Mouse (Mus musculus): ENCODE measurements around the gene Prkaca. TPM values are rescaled to one million over a fixed set of nuclear protein-coding genes. Genes with fewer than 3 reads are reported as not detected.
"Not testable (repeated sequence)": the region's sequence is repeated elsewhere in the genome, so short reads cannot be mapped to it uniquely, and the experiment has no call there.

The Prkaca gene
- total RNA-seq, 2 experiments from 2014 or later: 837 to 892 TPM

GRCm38 (mm10) chr8:83999057-83999705 lies 26.4 kb downstream of the Prkaca start:
- no peak for DNase-seq (ENCODE audit: low spot score in 2 of 2)

GRCm38 (mm10) chr8:83999825-84000224 lies 27.0 kb downstream of the Prkaca start:
- no peak for DNase-seq (ENCODE audit: low spot score in 2 of 2)

DNA sequence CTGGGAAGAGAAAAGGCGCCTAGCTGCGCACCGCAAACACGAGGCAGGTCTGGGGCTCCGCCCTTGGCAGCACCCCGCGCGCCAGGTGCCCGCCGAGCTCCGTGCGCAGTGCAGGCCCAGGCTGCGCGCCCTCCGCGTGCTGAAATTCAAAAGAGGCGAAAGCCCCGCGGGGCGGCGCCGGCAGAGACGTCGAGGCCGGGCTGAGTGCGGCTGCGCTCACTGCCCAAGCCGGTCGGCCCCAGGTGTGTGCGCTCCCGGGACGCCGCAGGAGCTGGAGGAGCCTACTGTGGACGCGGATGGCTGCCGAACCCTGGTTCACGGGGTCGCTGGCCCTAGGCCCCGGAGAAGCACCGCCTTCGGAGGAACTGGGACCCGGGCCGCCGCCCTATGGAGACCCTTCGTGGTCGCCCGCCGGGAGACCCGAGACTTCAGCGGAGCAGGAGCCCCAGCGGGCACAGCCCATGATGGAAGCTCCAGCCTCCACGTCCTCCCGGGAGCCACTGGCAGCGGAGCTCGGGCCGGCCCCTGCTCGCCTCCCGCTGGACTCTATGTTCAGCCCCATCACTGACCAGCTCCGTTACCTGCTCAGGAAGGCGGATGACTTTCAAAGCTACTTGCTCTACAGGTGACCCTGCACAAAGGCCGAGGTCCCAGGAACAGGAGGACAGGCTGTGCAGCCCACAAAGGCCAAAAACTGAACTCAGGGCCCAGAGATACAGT lies 28.6 kb downstream of the Prkaca start, which contains the start of gene 1700067K01Rik:
Gene 1700067K01Rik (plus strand): TSS at position 222 of the 720 bp plus-strand sequence.
- no peak for DNase-seq (ENCODE audit: low spot score in 2 of 2)

DNA sequence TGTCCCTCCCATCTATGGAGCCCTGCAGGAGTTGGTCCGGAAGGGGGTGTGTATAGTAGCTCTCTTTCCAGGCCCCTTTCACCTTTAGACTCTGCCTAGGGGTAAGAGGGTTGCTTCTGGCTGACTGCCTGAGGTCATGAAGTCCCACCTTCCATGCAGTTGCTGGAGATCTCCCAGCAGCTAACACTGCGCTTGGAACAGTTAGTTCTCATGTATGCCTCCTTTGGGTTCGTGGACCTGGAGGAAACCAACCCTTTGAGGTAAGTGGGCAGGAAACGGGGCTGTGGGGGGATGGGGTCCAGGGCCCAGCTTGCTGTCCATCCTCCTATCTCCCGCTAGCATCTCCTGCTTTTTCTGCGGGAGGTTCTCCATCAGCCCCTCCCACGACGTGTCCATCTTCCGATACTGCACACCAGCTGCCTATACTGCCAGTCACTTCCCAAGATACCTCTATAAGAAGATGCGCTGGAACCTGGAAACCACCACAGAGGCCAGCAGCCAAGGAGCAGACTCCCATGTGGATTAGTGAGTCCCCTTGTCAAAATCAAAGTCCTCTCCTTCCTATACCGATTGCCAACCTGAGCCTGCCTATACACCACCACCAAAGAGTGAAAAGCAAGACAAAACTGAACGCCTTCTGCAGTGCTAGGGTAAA lies 30.3 kb downstream of the Prkaca start:
- DNase-seq (ENCODE audit: low spot score in 2 of 2): no peak

- no peak for DNase-seq (ENCODE audit: low spot score in 2 of 2)
Measured at GRCm38 (mm10) chr8:84003612-84004246, 30.9 kb downstream of the Prkaca start.

DNA sequence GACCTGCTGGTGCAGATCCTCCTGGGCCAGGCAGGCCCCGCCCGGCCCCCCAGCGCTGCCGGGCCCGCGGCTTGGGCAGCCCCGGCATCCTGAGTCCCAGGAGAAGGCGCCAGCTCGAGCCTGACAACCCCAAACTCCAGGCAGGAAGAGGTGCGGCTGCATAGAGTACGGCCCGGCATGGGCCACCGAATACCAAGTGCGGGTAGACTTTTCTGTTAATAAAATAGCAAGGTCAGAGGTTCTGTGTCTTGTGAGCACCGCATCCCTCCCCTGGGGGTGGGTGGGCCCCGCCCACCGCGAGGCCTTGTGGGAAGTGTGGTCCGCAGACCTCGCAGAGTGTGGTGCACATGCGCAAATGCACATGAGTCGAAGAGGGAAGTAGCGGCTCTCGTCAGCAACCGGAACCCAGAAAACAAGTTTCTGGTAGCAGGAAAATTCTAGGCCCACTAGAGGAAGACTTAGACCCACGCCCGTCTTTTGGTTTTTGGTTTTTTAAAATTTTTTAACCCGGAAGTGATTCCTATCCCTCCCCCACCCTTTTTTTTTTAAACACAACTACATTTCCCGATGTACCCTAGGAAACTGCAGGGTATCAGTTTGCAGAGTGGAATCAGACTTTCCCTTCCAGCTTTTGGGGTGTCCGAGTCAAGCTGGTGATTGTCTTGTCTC lies 31.9 kb downstream of the Prkaca start:
- peak; percentile 88 to 95 for DNase-seq (ENCODE audit: low spot score in 2 of 2)

DNA sequence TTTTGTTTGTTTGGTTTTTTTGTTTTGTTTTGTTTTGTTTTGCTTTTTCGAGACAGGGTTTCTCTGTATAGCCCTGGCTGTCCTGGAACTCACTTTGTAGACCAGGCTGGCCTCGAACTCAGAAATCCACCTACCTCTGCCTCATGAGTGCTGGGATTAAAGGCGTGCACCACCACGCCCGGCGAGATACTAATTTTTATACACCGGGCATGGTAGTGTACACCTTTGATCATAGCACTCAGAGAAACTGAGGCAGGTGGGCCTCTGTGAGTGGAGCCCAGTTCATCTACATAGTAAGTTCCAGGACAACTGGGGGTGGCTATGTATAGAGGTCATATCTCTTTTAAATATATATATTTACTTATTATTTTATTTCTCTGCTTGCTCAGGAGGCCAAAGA lies 32.7 kb downstream of the Prkaca start:
- not testable (repeated sequence) for DNase-seq (ENCODE audit: low spot score in 2 of 2)

DNA sequence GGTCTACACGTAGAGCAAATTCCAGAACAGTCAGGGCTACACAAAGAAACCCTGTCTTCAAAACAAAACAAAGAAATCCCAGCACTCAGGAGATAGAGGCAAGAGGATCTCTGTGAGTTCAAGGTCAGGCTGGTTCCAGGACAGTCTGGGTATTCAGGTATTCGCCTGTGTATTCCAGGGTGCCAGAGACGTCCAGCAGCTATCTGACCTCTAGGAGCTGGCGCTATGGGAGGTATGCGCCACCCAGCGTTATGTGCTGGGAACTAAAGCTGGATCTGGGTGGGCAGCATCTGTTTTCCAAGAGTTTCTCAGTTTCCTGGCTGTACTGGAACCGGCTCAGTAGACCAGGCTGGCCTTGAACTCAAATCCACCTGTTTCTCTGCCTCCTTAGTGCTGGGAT lies 35.6 kb downstream of the Prkaca start:
- DNase-seq (ENCODE audit: low spot score in 2 of 2): no peak

DNA sequence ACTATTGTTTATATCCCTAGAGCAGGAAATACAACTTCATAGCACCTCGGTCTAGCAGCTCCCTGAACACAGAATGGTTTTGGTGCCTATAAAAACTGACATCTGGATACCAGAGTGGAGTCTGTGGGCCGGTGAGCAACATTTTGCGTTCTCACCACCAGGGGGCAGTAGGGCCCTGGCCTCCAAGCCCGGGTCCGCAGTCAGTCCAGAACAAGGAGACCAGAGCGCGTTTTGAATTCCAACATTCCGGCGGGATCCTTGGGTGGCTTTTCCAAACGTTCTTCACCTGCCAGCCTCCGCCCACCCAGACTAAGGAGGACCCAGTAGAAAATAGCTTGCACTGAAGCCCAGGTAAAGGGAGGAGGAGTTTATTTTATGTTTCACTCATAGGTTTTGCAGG lies 37.1 kb downstream of the Prkaca start:
- peak; percentile 81 to 88 for DNase-seq (ENCODE audit: low spot score in 2 of 2)

DNA sequence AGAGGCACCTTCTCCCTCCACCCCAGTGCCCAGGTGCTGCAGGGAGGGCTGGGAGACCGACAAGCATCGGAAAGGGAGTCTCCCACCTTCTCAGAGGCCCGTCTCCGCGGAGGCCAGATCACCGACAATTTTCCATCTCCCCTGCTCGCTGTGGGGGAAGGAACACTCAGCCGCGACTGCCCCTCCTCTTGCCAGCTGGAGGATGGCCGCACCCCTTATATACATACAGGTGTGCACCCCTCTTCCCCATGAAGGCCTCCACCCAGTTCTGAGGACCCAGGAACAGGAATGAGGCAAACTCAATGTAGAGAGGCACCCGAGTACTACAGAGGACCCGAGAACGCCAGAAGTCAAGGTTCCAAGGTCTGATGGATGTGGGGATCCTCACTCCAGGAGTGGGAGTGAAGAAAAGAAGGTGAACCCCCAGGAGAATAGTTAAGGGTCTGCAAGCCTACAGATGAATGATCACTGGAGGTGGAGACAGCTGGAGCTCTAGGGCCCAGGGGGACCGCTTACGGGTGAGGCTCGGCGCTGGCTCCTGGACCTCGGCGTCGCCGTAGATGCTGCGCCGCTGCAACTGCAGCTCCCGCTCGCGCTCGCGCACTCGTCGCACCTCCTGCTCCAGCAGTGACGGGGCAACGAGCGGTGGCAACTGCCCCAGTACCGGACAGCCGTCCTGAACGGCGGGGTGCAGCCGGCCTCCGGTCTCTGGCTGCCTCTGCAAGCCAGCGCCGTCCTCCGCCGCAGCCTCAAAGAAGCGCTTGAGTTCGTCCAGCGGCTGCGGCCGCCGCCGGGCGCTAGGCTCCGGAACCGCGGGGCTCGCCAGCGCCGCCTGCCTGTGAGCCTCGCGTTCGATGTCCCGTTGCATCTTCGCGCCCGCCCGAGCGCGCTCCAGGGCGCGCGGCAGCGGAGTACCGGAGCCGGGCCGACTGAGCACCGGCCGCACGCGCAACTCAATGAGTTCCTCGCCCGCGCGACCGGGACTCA lies 38.1 kb downstream of the Prkaca start:
- DNase-seq (ENCODE audit: low spot score in 2 of 2): peak; percentile 61 to 79

DNA sequence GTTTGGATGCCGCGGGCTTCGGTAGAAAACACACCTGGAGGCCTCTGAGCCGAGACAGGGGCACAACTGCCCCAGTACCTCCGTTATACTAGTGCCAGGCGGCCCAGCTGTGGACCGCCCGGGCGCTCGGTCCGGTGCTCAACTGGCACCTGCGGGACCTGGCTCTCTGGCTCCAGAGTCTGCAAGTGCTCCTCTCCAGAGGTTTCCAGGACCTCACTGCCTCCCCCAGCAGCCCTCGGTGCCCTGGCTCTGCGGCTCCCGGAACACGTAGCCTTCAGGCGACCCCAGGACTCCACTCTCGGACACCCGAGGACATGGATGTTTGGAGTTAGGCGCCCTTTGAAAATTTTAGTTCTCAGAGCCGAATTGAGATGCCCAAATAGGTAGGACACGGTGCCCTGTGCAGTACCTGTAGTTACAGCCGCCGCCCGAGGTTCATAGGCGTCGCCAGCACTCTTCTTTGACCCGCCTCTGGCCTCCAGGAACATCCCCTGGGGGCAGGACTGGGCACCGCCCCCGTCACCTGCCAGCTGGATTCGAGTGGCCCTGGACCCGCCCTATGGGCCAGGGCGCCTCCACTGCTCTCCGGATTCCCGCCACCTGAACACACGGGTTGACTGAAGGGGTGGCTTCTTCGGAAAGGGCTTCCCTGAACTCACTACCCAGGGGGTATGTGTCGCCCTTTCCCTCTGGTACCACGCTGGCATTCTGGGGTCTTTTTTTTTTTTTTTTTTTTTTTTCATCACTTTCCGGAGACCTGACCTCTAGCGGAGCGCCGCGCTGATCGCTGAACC lies 39.1 kb downstream of the Prkaca start, which contains the start of gene 2210011C24Rik:
Gene 2210011C24Rik (minus strand): TSS at position 467 of the 794 bp plus-strand sequence.
- no peak for DNase-seq (ENCODE audit: low spot score in 2 of 2)

DNA sequence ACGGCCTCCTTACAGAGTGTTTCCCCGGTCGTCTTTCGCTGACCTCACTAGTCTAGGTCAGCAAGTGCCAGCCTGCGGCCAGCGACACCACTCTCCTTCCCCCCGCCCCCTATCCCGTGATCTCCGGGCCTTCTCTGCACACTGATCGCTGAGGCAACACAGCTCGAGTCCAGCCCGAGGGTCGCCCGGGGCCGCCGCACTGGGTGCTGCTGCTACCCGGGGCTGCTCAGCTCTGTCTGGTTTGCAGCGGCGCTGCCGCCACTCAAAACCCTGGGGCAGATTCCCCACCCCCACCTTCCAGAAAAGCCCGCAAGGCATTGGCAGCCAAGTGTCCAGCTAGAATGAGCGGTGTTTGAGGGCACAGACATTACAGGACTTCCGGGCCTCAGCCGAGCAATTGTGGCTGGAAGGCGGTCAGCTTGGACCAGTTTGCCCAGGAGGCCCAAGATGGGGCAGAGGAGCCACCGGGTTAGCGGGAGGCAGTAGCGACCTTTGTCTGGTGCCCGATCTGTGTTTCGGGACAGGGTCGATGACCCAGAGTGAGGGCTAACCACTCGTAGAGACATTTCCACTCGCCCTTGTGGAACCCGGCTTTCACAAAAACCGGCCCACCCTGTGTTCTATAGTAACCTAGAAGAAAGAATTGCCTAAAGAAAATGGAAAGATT lies 39.8 kb downstream of the Prkaca start:
- no peak for DNase-seq (ENCODE audit: low spot score in 2 of 2)

DNA sequence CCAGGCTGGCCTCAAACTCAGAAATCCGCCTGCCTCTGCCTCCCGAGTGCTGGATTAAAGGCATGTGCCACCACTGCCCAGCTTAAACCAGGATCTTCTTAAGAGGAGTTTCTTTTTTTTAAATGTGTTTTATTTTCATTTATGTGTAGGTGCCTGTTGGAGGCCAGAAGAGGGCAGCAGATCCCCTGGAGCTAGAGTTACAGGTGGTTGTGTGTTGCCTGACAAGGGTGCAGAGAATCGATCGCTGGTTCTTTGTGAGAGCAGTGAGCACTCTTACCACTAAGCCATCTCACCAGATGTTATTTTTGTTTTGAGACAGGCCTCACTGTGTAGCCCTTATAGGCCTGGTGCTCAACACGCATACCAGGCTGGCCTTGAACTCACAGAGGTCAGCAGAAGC lies 43.0 kb downstream of the Prkaca start:
- DNase-seq (ENCODE audit: low spot score in 2 of 2): no peak

DNA sequence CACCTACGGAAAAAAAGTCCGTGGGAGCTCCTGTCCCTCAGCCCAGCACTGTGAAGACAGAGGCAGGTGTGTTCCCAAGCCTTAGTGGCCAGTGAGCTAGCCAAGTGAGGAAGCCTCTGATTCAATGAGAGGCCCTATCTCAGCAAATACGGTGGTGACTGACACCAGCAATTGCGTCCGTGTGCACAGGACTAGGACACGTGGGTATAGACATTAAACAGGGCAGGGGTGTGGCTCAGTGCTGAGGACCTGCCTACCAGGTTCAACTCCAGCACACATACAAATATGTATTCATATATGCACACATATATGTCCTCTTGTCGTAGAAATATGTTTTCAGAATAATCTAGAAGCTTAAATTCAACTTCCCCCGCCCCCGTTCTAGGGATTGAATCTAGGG lies 46.9 kb downstream of the Prkaca start:
- DNase-seq (ENCODE audit: low spot score in 2 of 2): no peak

- DNase-seq (ENCODE audit: low spot score in 2 of 2): no peak
Measured at GRCm38 (mm10) chr8:84021096-84021495, 48.3 kb downstream of the Prkaca start, which contains the start of gene Palm3. Palm3 (plus strand) TSS chr8:84021471.

DNA sequence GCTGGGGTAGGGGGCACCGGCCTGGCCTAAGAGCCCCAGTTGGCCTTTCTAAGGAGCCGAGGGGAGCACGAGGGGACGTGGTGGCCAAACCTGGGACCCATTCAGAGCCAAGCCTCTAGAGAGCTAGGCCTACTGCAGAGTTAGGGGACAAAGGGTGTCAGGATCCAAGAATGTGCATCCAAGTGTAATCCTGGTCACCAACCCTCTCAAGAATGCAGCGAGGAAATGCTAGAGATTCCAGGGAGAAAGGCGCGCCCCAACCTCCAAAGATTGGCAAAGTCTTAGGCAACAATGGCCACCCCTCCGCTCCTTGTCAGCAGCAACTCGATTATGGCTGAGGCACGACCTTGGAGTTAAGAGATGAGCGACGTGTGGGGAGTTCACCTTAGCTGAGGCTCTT lies 48.8 kb downstream of the Prkaca start:
- peak in 1 of 2 experiments; percentile 6 for DNase-seq (ENCODE audit: low spot score in 2 of 2)

- peak in 1 of 2 experiments; percentile 53 for DNase-seq (ENCODE audit: low spot score in 2 of 2)
Measured at GRCm38 (mm10) chr8:84023085-84023484, 50.3 kb downstream of the Prkaca start.

- no peak for DNase-seq (ENCODE audit: low spot score in 2 of 2)
Measured at GRCm38 (mm10) chr8:84023631-84024030, 50.8 kb downstream of the Prkaca start.

All from gastrocnemius, postnatal 4 days (tissue).